8 mouse cellular contexts compared by ENCODE assay signal in genomic region chr1:55026444-55027252, GRCm38 (mm10). TPM values are rescaled to one million over a fixed set of nuclear protein-coding genes. Genes with fewer than 3 reads are reported as not detected.
DNase-seq lines count a peak whose midpoint lies in the region; ATAC-seq and TF ChIP-seq lines count a peak whose summit lies in the region.

No protein-coding gene starts in this region.

- H3K79me2 ChIP-seq in heart, adult 2 months (replicated peaks; ENCODE audit: control insufficient read depth, insufficient read depth, low read length) = peaks cover 6% of the 10 kb centered on the region; the same call in 1 of the 2 replicates

- H3K27ac ChIP-seq in heart, adult 2 months = peak overlapping the region; percentile 95
- peak overlapping the region; percentile 98 for H3K27ac ChIP-seq in cortical plate, adult 2 months (ENCODE audit: insufficient read depth, low read length)
- H3K27ac ChIP-seq in heart, postnatal 0 days (ENCODE audit: low read depth) = peak overlapping the region; percentile 98
- H3K27ac ChIP-seq in lung, embryonic 16.5 days (ENCODE audit: low read length) = peak overlapping the region; percentile 95

- peak; percentile 54 for ATAC-seq in heart, postnatal 0 days (ENCODE audit: insufficient read depth, low read depth)
- peak; percentile 59 for ATAC-seq in lung, embryonic 16.5 days (ENCODE audit: low read depth)

- no peak for TF ChIP-seq POLR2A in heart, adult 2 months (IDR thresholded peaks at IDR 0.05; ENCODE audit: insufficient read depth, low read depth, low read length)
- no peak for TF ChIP-seq POLR2A in cortical plate, adult 2 months (IDR thresholded peaks at IDR 0.05; ENCODE audit: extremely low read depth, insufficient read depth, low read length)

- DNase-seq in heart, adult 2 months = no peak
- no peak for DNase-seq in heart, postnatal 25 days (ENCODE audit: low spot score)
- DNase-seq in 3T3-L1 (ENCODE audit: low read depth, low spot score) = peak; percentile 51
- DNase-seq in heart, postnatal 0 days (ENCODE audit: low spot score) = peak; percentile 27
- DNase-seq in telencephalon, adult 2 months (ENCODE audit: low read depth, low spot score) = peak; percentile 18
- DNase-seq in adrenal gland, postnatal 10 days = no peak

- peaks cover 9% of the 10 kb centered on the region for H3K4me1 ChIP-seq in heart, adult 2 months (ENCODE audit: control insufficient read depth, insufficient read depth, low read length)
- no peaks in the 10 kb centered on the region for H3K4me1 ChIP-seq in cortical plate, adult 2 months (ENCODE audit: control insufficient read depth, insufficient read depth, low read length)
- peaks cover 12% of the 10 kb centered on the region for H3K4me1 ChIP-seq in heart, postnatal 0 days (ENCODE audit: control insufficient read depth, insufficient read depth)
- peaks cover 7% of the 10 kb centered on the region for H3K4me1 ChIP-seq in lung, embryonic 16.5 days (replicated peaks; ENCODE audit: control insufficient read depth, insufficient read depth, low read length)

- no peak for TF ChIP-seq CTCF in heart, adult 2 months (IDR thresholded peaks at IDR 0.05)
- TF ChIP-seq CTCF in cortical plate, adult 2 months (IDR thresholded peaks at IDR 0.05; ENCODE audit: extremely low read depth, insufficient read depth, low read length) = no peak
- TF ChIP-seq CTCF in heart, postnatal 0 days (IDR thresholded peaks at IDR 0.05; ENCODE audit: low read depth) = no peak

- H3K9ac ChIP-seq in heart, adult 2 months (ENCODE audit: low read depth, low read length) = peak overlapping the region; percentile 97
- peak overlapping the region; percentile 99 for H3K9ac ChIP-seq in heart, postnatal 0 days (replicated peaks; ENCODE audit: low read depth, low read length)
- peak overlapping the region; percentile 99 for H3K9ac ChIP-seq in lung, embryonic 16.5 days (ENCODE audit: low read length)

- H3K4me3 ChIP-seq in heart, adult 2 months = peak overlapping the region; percentile 92
- peak overlapping the region; percentile 88 for H3K4me3 ChIP-seq in cortical plate, adult 2 months (ENCODE audit: insufficient read depth, low read length)
- H3K4me3 ChIP-seq in heart, postnatal 0 days (ENCODE audit: low read depth, low read length) = peak overlapping the region; percentile 98
- peak overlapping the region; percentile 94 for H3K4me3 ChIP-seq in lung, embryonic 16.5 days (ENCODE audit: low read length)

- no peaks in the 10 kb centered on the region for H3K9me3 ChIP-seq in heart, postnatal 0 days (replicated peaks; ENCODE audit: control insufficient read depth, low read length)
- H3K9me3 ChIP-seq in lung, embryonic 16.5 days (ENCODE audit: control insufficient read depth, low read length) = no peaks in the 10 kb centered on the region

- TF ChIP-seq EP300 in heart, adult 2 months (IDR thresholded peaks at IDR 0.05; ENCODE audit: insufficient read depth, low read depth, low read length) = no peak
- no peak for TF ChIP-seq EP300 in heart, postnatal 0 days (IDR thresholded peaks at IDR 0.05; ENCODE audit: low read depth)

- H3K4me2 ChIP-seq in heart, postnatal 0 days (ENCODE audit: low read depth, low read length) = peak overlapping the region; percentile 86
- peak overlapping the region; percentile 77 for H3K4me2 ChIP-seq in lung, embryonic 16.5 days (ENCODE audit: low read depth, low read length)

- intact Hi-C loops in heart, adult 2 months (cut with DNase I) = loop anchor here (1.0 to 5.0 kb wide), 4 partner anchors 27 to 201 kb away; partner anchors contain the start of genes Mob4 and Rftn2
- intact Hi-C loops in heart, postnatal 25 days (cut with DNase I) = loop anchor here (1.0 to 2.0 kb wide), 2 partner anchors 61 to 104 kb away; partner anchors contain the start of gene Mob4

- under 1% methylated on average over 55 of the region's 55 CpGs for WGBS in heart, adult 2 months
- WGBS in heart, postnatal 0 days = under 1% methylated on average over 55 of the region's 55 CpGs
- WGBS in lung, embryonic 16.5 days = under 1% methylated on average over 55 of the region's 55 CpGs

- H3K27me3 ChIP-seq in heart, adult 2 months (ENCODE audit: control insufficient read depth, insufficient read depth, low read length) = no peaks in the 10 kb centered on the region
- H3K27me3 ChIP-seq in heart, postnatal 0 days (ENCODE audit: control insufficient read depth, insufficient read depth, low read length) = no peaks in the 10 kb centered on the region
- no peaks in the 10 kb centered on the region for H3K27me3 ChIP-seq in lung, embryonic 16.5 days (ENCODE audit: control insufficient read depth, insufficient read depth, low read depth, low read length)

- peaks cover 20% of the 10 kb centered on the region for H3K36me3 ChIP-seq in heart, adult 2 months (ENCODE audit: control insufficient read depth, insufficient read depth, low read length)
- H3K36me3 ChIP-seq in heart, postnatal 0 days (replicated peaks; ENCODE audit: control insufficient read depth, insufficient read depth, low read length) = no peaks in the 10 kb centered on the region
- no peaks in the 10 kb centered on the region for H3K36me3 ChIP-seq in lung, embryonic 16.5 days (ENCODE audit: control insufficient read depth, insufficient read depth, low read length)

RNA-seq across cellular contexts. Expression of gene Sf3b1, which starts 0.6 kb away (rescaled TPM):
- total RNA-seq in heart, adult 2 months (2021) = 10 to 100 TPM; 64.4 to 74.9 TPM
- 27.9 and 62.8 TPM in 2 replicates for polyA plus RNA-seq in heart, adult 2 months (2012; rRNA removed)
- total RNA-seq in heart, postnatal 25 days (2021) = 10 to 100 TPM; 69.3 to 87.4 TPM
- 172 and 177 TPM in 2 replicates for polyA plus RNA-seq in cortical plate, adult 2 months (2012; rRNA removed)
- 118 and 119 TPM in 2 replicates for total RNA-seq in heart, postnatal 0 days (2014; rRNA removed; ENCODE audit: low replicate concordance)
- 172 and 173 TPM in 2 replicates for polyA plus RNA-seq in heart, postnatal 0 days (2015; fragmentation: Nextera tagmentation; extraction: Ambion mirVana)
- 293 and 321 TPM in 2 replicates for polyA plus RNA-seq in lung, embryonic 16.5 days (2015; fragmentation: Nextera tagmentation; extraction: Ambion mirVana)
- total RNA-seq in adrenal gland, postnatal 10 days (2021) = 100 to 1,000 TPM; 117 to 148 TPM

RNA-seq across cellular contexts. Expression of gene Coq10b, which starts 25.9 kb away (rescaled TPM):
- total RNA-seq in heart, adult 2 months (2021) = 10 to 100 TPM; 26.7 to 64.0 TPM
- 16.0 and 23.1 TPM in 2 replicates for polyA plus RNA-seq in heart, adult 2 months (2012; rRNA removed)
- 10 to 100 TPM; 24.2 to 67.0 TPM for total RNA-seq in heart, postnatal 25 days (2021)
- 29.1 and 34.7 TPM in 2 replicates for polyA plus RNA-seq in cortical plate, adult 2 months (2012; rRNA removed)
- 11.5 and 12.1 TPM in 2 replicates for total RNA-seq in heart, postnatal 0 days (2014; rRNA removed; ENCODE audit: low replicate concordance)
- 28.9 and 32.2 TPM in 2 replicates for polyA plus RNA-seq in heart, postnatal 0 days (2015; fragmentation: Nextera tagmentation; extraction: Ambion mirVana)
- 18.0 and 19.2 TPM in 2 replicates for polyA plus RNA-seq in lung, embryonic 16.5 days (2015; fragmentation: Nextera tagmentation; extraction: Ambion mirVana)
- 10 to 100 TPM; 35.7 to 82.2 TPM for total RNA-seq in adrenal gland, postnatal 10 days (2021)

Comparison
In these comparisons a context has a peak if more than half of its experiments do, and no peak if none do; other contexts are left out.
1. DNase-seq: peak in 3T3-L1 (single experiment), heart, postnatal 0 days (single experiment) and telencephalon, adult 2 months (single experiment); none in heart, adult 2 months (0 of 2), heart, postnatal 25 days (single experiment) and adrenal gland, postnatal 10 days (single experiment).
2. Peak in every context shown above with its lines, with median percentiles within 50 percentile points of each other: H3K27ac ChIP-seq, H3K4me3 ChIP-seq and H3K9ac ChIP-seq.